Mouse (Mus musculus) right cerebral cortex, postnatal 25 days (tissue): ENCODE measurements around the gene Rhog.
A peak's percentile ranks its signal among the peaks of the same experiment; 100 is the strongest.

ENCODE experiments used
- DNase-seq: peaks from one replicate; pipeline ENCODE4 v3.0.0; 2022

The Rhog gene

GRCm38 (mm10) chr7:102211071-102211470, 44.8 kb downstream of the Rhog start:
- no peak for DNase-seq

GRCm38 (mm10) chr7:102209756-102210721, 45.8 kb downstream of the Rhog start, which contains the start of the genes Nup98 and Pgap2:
Nup98 (minus strand) TSS chr7:102210176.
Pgap2 (plus strand) TSS chr7:102210208.
- peak; percentile 99 for DNase-seq

GRCm38 (mm10) chr7:102208806-102209363, 47.0 kb downstream of the Rhog start:
- DNase-seq = no peak

GRCm38 (mm10) chr7:102205646-102206045, 50.2 kb downstream of the Rhog start:
- no peak for DNase-seq

GRCm38 (mm10) chr7:102204296-102204857, 51.5 kb downstream of the Rhog start:
- DNase-seq = no peak

- DNase-seq = no peak
Measured at GRCm38 (mm10) chr7:102200996-102201785, 54.7 kb downstream of the Rhog start.

GRCm38 (mm10) chr7:102200576-102200975, 55.3 kb downstream of the Rhog start:
- DNase-seq = no peak

GRCm38 (mm10) chr7:102192356-102192755, 63.5 kb downstream of the Rhog start:
- no peak for DNase-seq
